In the genomic region with DNA sequence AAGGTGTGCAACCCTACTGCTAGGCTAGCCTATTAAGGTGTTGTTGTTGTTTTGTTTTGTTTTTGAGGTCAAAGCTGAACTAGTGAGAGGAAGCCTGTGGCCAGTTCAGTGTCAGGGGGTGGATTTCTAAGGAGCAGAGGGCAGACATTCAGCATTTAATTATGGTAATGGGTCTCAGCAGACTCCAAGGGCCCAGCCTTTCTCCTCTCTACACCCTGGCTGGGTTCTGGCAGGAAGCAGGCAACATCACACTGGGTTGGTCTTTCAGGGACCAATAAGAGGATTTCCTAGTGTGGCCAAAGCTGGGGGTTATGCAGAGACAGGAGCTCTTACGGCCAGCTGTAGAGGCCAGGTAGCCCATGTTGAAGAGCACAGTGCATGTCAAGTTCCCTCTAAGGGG, we compare ENCODE assay signal across 13 mouse cellular contexts.
DNase-seq lines count a peak whose midpoint lies in the region; ATAC-seq and TF ChIP-seq lines count a peak whose summit lies in the region.
"Had no signal": no experiment of that assay in that cellular context is flagged by ENCODE, and none has a peak within 500 bp of the region (broad histone marks: within the 10 kb centered on the region; RNA-seq: fewer than 3 reads in every experiment).

No protein-coding gene starts in this region.

- no peak overlapping the region for H3K9ac ChIP-seq in ES-E14 (ENCODE audit: insufficient read depth, low read depth, low read length, poor library complexity, severe bottlenecking)
- no peak overlapping the region for H3K9ac ChIP-seq in forebrain, embryonic 15.5 days (replicated peaks)
- no peak overlapping the region for H3K9ac ChIP-seq in midbrain, embryonic 11.5 days (ENCODE audit: low read length)
- H3K9ac ChIP-seq: liver, embryonic 13.5 days had no signal

- H3K4me1 ChIP-seq in kidney, adult 2 months (ENCODE audit: control insufficient read depth, insufficient read depth, low read length): no peaks in the 10 kb centered on the region
- H3K4me1 ChIP-seq in ES-E14 (ENCODE audit: control insufficient read depth in 2 of 2, insufficient read depth in 2 of 2, low read length in 2 of 2, poor library complexity in 1 of 2): peaks cover 16 to 24% of the 10 kb centered on the region in 2 experiments
- H3K4me1 ChIP-seq in forebrain, embryonic 15.5 days: peaks cover 33% of the 10 kb centered on the region
- H3K4me1 ChIP-seq in midbrain, embryonic 11.5 days (ENCODE audit: control insufficient read depth, insufficient read depth, low read length): peaks cover 17% of the 10 kb centered on the region
- no peaks in the 10 kb centered on the region for H3K4me1 ChIP-seq in cerebellum, adult 2 months (ENCODE audit: control insufficient read depth, insufficient read depth, low read length)
- H3K4me1 ChIP-seq: liver, embryonic 13.5 days had no signal

- 68% methylated on average over 1 of the region's 1 CpGs for WGBS in kidney, adult 2 months
- WGBS in forebrain, embryonic 15.5 days: 51% methylated on average over 1 of the region's 1 CpGs
- 26% methylated on average over 1 of the region's 1 CpGs for WGBS in midbrain, embryonic 11.5 days
- WGBS in cerebellum, adult 2 months: 56% methylated on average over 1 of the region's 1 CpGs

- no peaks in the 10 kb centered on the region for H3K36me3 ChIP-seq in kidney, adult 2 months (ENCODE audit: control insufficient read depth, insufficient read depth, low read length)
- H3K36me3 ChIP-seq in ES-E14 (ENCODE audit: control insufficient read depth, insufficient read depth, low read length, poor library complexity, severe bottlenecking): no peaks in the 10 kb centered on the region
- H3K36me3 ChIP-seq in forebrain, embryonic 15.5 days: no peaks in the 10 kb centered on the region
- no peaks in the 10 kb centered on the region for H3K36me3 ChIP-seq in midbrain, embryonic 11.5 days (ENCODE audit: control insufficient read depth, insufficient read depth, low read length)
- H3K36me3 ChIP-seq: liver, embryonic 13.5 days had no signal

- H3K4me3 ChIP-seq in kidney, adult 2 months (ENCODE audit: insufficient read depth, low read depth, low read length): no peak overlapping the region
- no peak overlapping the region for H3K4me3 ChIP-seq in ES-E14 (ENCODE audit: insufficient read depth in 1 of 2, low read depth in 1 of 2, low read length in 2 of 2, poor library complexity in 1 of 2, severe bottlenecking in 1 of 2)
- H3K4me3 ChIP-seq in forebrain, embryonic 15.5 days: no peak overlapping the region
- H3K4me3 ChIP-seq in midbrain, embryonic 11.5 days (ENCODE audit: low read depth, low read length): no peak overlapping the region
- H3K4me3 ChIP-seq in cerebellum, adult 2 months (replicated peaks; ENCODE audit: insufficient read depth, low read depth, low read length): no peak overlapping the region
- H3K4me3 ChIP-seq: layer of hippocampus, adult 2 months; liver, embryonic 13.5 days had no signal

- H3K27me3 ChIP-seq in kidney, adult 2 months (replicated peaks; ENCODE audit: control insufficient read depth, insufficient read depth, low read length): no peaks in the 10 kb centered on the region
- no peaks in the 10 kb centered on the region for H3K27me3 ChIP-seq in forebrain, embryonic 15.5 days
- no peaks in the 10 kb centered on the region for H3K27me3 ChIP-seq in midbrain, embryonic 11.5 days (ENCODE audit: control insufficient read depth, insufficient read depth, low read length)
- no peaks in the 10 kb centered on the region for H3K27me3 ChIP-seq in cerebellum, adult 2 months (ENCODE audit: control insufficient read depth, insufficient read depth, low read length)
- H3K27me3 ChIP-seq: liver, embryonic 13.5 days had no signal

- DNase-seq in kidney, adult 2 months: peak; percentile 16
- no peak for DNase-seq in kidney, adult 11 months
- DNase-seq in ES-E14 (ENCODE audit: low read depth, low spot score): no peak
- no peak for DNase-seq in midbrain, embryonic 11.5 days (ENCODE audit: low spot score, missing footprints)
- no peak for DNase-seq in cerebellum, adult 2 months
- no peak for DNase-seq in right cerebral cortex, adult 2 months (ENCODE audit: low spot score in 2 of 2)
- DNase-seq: B cell, adult 2 months; cerebellum, adult 9-10 months; liver, embryonic 13.5 days had no signal

- TF ChIP-seq POLR2A in kidney, adult 2 months (IDR thresholded peaks at IDR 0.05; ENCODE audit: low read depth, low read length): no peak
- no peak for TF ChIP-seq POLR2A in cerebellum, adult 2 months (IDR thresholded peaks at IDR 0.05; ENCODE audit: borderline replicate concordance, insufficient read depth, low read length)

- H3K27ac ChIP-seq in kidney, adult 2 months (ENCODE audit: insufficient read depth, low read depth, low read length): no peak overlapping the region
- peak overlapping the region; percentile 32; the same call in 1 of the 2 replicates for H3K27ac ChIP-seq in ES-E14 (ENCODE audit: insufficient read depth, low read depth, low read length, poor library complexity, severe bottlenecking)
- H3K27ac ChIP-seq in forebrain, embryonic 15.5 days (replicated peaks): peak overlapping the region; percentile 86
- peak overlapping the region; percentile 28 for H3K27ac ChIP-seq in midbrain, embryonic 11.5 days (ENCODE audit: low read depth, low read length)
- H3K27ac ChIP-seq in cerebellum, adult 2 months (ENCODE audit: insufficient read depth, low read length): no peak overlapping the region
- H3K27ac ChIP-seq: liver, embryonic 13.5 days; macrophage had no signal

- in situ Hi-C loops in ES-E14 (cut with MboI; ENCODE audit: low sequenced_read_pairs in 2 of 2, unreplicated experiment in 2 of 2): no loop called here

- no peak overlapping the region for H3K4me2 ChIP-seq in forebrain, embryonic 15.5 days (replicated peaks)
- no peak overlapping the region for H3K4me2 ChIP-seq in midbrain, embryonic 11.5 days
- H3K4me2 ChIP-seq: liver, embryonic 13.5 days had no signal

- TF ChIP-seq CTCF in kidney, adult 2 months (conservative IDR thresholded peaks at IDR 0.05; ENCODE audit: insufficient read depth, insufficient read length, low read depth, low read length): no peak
- TF ChIP-seq CTCF in cerebellum, adult 2 months (IDR thresholded peaks at IDR 0.05; ENCODE audit: borderline replicate concordance, insufficient read depth, low read depth, low read length): no peak

- ATAC-seq in forebrain, embryonic 15.5 days (replicated peaks): no peak
- no peak; the same call in 1 of the 2 replicates for ATAC-seq in midbrain, embryonic 11.5 days (ENCODE audit: low FRiP score)
- no peak for ATAC-seq in erythroblast, adult 5-6 weeks (replicated peaks; ENCODE audit: low FRiP score, poor library complexity, severe bottlenecking)

- no peaks in the 10 kb centered on the region for H3K9me3 ChIP-seq in ES-E14 (ENCODE audit: control insufficient read depth, insufficient read depth, low read depth, low read length)
- no peaks in the 10 kb centered on the region for H3K9me3 ChIP-seq in forebrain, embryonic 15.5 days
- no peaks in the 10 kb centered on the region for H3K9me3 ChIP-seq in midbrain, embryonic 11.5 days (ENCODE audit: control insufficient read depth, low read length)
- H3K9me3 ChIP-seq: liver, embryonic 13.5 days had no signal

TF ChIP-seq in ES-E14, 5 proteins besides CTCF, POLR2A, EP300 and RAD21:
- TF ChIP-seq CHD2 (IDR thresholded peaks at IDR 0.05; ENCODE audit: low read depth, low read length): no peak
- no peak for TF ChIP-seq MAFK (IDR thresholded peaks at IDR 0.05; ENCODE audit: insufficient read depth, low read depth, low read length)
- no peak for TF ChIP-seq ZNF384 (IDR thresholded peaks at IDR 0.05; ENCODE audit: low read depth, low read length)

Comparison
In these comparisons a context has a peak if more than half of its experiments do, and no peak if none do; other contexts are left out.
1. H3K27ac ChIP-seq: peak in ES-E14 (single experiment), forebrain, embryonic 15.5 days (single experiment) and midbrain, embryonic 11.5 days (single experiment); none in kidney, adult 2 months (single experiment) and cerebellum, adult 2 months (single experiment).